Mouse (Mus musculus): ENCODE results near the gene Nsd1. TPM values are rescaled to one million over a fixed set of nuclear protein-coding genes. Genes with fewer than 3 reads are reported as not detected.
A peak's percentile ranks its signal among the peaks of the same experiment; 100 is the strongest.

Gene Nsd1
- total RNA-seq (2021): 10 to 100 TPM; 76.6 to 96.6 TPM
- 10.6 and 13.9 TPM in 2 replicates for polyA plus RNA-seq (2012; rRNA removed)
- long read RNA-seq, partial matches to known transcripts: 5 of 14 reads
- long read RNA-seq, other reads (novel, unspliced or antisense): 7 of 14 reads

GRCm38 (mm10) chr13:55209649-55210192, at the start of gene Nsd1:
TSS of gene Nsd1 (plus strand) at chr13:55209782.
- no peak for DNase-seq

DNA sequence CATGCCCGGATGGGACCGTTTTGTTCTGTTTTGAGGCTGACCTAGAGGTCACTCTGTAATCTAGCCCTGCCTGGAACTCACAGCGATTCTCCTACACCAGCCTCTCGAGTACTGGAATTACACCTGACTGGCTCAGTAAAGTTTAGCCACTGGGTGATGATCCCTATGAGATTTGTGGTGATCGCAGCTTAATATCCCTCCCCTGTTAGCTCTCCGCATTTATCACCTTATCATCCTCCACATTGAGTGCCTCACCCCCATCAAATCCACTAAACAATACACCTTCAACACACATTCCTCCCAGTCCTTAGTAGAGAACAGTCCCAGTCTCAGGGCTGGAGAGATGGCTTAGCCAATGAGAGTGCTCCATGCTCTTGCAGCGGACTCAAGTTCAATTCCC, 47.2 kb upstream of the Nsd1 start:
- no peak for DNase-seq

DNA sequence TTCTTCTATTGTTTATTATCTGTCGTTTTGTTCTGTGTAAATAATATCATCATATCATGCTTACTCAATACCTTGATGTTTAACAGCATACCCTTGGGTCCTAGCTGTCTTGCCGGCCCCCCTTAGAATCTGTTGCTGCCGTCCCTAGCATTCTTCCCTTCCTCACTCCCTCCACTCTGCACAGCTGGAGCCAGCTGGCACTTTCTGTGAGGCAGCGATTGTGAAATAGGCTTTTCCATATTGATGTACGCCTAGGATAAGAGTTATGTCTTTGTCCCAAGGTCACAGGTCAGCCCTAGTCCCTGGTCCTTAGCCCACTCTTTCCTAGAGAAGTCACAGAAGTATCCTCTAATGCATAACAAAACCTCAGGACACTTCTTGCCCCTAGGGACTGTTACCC, 46.0 kb upstream of the Nsd1 start:
- DNase-seq: no peak

DNA sequence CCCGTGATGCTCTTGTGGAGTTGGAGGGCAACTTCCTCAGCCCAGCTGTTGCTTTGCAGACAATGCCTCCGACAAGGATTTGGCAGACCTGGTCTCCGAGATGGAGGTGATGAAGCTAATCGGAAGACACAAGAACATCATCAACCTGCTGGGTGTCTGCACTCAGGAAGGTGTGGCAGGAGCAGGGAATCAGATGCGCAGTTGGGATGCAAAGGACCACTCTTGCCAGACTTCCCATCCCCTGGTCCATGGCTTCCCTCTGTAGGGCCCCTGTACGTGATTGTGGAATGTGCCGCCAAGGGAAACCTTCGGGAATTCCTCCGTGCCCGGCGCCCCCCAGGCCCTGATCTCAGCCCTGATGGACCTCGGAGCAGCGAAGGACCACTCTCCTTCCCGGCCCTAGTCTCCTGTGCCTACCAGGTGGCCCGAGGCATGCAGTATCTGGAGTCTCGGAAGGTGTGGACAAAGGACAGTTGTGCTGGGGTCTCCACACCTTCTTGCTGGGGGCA, 43.7 kb upstream of the Nsd1 start:
- no peak for DNase-seq

- DNase-seq: no peak
Observed at GRCm38 (mm10) chr13:55166806-55167725, 42.5 kb upstream of the Nsd1 start.

- DNase-seq: no peak
Observed at GRCm38 (mm10) chr13:55167798-55168197, 41.8 kb upstream of the Nsd1 start.

DNA sequence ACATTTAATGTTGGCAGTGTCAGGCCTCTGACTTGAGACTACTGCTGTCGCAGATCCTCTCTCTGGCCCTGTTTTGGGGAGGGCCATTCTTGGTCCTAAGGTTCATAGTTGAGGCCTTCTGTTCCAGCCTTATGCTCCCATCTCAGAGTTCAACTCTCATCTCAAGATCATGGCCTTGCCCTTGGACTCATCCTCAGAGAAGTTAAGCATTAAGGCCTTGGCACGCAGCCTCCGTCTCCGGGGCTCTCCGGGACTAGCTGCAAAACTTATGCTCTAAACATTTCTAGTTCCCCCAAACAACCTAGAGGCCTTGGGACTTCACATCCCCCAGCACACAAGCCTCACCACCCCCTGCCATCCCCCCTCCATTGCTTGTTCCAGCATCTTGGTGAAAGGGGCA, 41.3 kb upstream of the Nsd1 start:
- no peak for DNase-seq

GRCm38 (mm10) chr13:55168958-55169369, 40.6 kb upstream of the Nsd1 start:
- peak; percentile 35 for DNase-seq

DNA sequence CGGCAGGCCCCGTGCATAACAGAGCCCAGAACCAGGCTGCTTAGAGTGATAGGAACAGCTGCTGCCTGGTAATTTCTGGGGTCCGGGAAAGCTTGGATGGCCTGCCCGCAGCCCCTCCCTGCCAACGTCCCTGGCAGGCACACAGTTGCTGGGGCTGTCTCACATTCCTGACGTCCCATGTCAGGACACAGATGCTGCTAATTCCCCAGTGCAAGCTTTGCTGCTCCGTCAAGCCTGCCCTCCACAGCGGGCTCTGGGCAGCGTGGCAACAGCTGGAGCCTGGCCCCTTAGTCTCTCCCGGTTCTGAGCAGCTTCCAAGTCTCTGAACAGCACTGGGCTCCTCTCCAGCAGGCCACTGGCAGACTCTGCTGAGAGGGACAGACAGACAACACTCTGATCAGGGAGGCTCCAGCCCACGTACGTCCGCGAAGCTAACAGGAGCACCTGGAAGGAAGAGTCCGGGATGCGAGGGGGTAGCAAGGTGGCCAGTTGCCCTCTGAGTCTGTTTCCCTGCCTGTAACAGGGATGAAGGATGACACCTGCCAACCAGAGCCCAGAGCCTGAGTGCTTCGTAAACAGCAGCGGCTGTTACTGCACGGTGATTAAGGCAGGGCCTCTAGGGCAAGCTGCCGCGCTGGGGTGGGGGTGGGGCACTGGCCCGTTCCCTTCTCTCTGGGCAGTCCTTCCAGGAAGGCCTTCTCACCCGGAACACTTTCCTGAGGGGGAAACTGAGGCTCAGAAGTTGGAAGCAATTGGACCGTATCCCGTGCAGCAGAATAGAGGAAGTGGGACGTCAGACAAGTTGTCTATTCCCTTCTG, 37.9 kb upstream of the Nsd1 start:
- peak; percentile 78 for DNase-seq

DNA sequence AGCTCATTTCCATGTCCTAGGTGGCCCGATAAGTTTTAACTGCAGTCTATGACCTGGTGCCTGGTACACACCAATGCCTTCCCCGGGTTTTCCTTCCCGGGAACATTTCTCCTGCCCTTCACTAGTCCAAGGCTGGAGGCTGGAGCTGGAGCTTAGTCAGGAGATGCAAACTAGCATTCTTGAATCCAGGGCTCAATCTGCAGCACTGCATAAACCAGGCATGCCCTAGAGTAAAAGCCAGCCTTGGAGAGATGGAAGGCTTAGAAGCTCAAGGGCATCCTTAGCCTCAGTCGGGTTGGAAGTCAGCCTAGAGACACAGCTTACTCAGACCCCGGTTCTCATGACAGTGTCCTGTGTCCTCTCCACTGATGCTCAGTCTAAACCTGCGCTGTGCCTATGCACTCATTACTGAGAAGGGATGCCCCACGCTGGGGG, 37.2 kb upstream of the Nsd1 start:
- DNase-seq: peak; percentile 75

GRCm38 (mm10) chr13:55174347-55174746, 35.2 kb upstream of the Nsd1 start:
- no peak for DNase-seq

DNA sequence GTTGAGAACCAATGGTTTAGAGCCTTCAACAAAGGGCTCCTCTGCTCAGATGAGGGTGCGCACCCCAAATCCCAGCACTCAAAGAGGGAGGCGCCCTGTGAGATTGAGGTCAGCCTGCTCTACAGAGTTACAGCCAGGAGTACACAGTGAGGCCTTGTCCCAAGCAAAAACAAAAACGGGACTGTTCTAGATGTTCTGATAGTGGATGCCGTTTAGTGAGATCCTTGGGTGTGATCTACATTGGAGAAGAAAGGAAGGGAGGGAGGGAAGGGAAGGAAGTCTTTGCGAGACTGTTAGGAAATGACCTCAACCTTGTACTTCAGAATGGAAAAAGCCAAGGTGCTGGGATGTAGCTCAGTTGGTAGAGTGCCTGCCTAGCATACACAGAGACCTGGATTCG, 33.3 kb upstream of the Nsd1 start:
- no peak for DNase-seq

DNA sequence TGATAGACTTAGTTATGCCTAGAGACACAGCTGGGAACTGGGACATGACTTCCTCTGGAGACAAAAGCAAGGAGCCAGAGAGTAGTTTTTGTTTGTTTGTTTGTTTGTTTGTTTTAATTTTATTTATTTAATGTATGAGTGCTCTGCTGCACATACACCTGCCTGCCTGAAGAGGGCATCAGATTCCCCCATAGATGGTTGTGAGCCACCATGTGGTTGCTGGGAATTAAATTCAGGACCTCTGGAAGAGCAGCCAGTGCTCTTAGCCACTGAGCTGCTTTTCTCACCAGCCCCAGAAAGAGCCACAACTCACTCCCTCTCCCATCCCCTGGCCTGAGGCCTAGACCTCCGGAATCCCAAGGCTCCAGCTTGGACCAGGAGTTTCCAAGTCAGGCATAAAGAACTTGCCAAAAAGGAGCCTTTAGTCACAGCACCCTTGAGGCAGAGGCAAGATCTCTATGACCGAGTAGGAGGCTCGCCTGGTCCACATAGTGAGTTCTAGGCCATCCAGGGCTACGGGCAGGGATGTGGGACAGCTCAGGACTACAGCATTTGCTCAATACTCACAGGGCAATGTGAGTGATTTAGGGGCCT, 31.6 kb upstream of the Nsd1 start:
- peak; percentile 31 for DNase-seq

DNA sequence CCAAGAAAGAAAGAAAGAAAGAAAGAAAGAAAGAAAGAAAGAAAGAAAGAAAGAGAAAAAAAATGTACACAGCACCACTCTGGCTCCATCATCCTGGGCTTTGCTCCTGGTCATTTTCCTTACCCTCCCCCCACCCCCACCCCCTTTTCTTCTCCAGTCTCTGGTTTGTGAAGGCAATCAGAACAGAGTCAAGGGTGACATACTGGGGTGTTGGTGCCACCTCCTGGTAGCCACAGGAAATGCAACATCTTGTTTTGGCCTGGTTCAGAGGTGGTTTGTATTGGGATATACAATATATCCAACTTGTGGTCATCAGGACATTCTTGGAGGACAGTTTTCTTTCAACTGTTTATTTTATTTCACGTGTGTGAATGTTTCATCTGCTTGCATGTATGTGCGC, 31.0 kb upstream of the Nsd1 start:
- peak; percentile 82 for DNase-seq

DNA sequence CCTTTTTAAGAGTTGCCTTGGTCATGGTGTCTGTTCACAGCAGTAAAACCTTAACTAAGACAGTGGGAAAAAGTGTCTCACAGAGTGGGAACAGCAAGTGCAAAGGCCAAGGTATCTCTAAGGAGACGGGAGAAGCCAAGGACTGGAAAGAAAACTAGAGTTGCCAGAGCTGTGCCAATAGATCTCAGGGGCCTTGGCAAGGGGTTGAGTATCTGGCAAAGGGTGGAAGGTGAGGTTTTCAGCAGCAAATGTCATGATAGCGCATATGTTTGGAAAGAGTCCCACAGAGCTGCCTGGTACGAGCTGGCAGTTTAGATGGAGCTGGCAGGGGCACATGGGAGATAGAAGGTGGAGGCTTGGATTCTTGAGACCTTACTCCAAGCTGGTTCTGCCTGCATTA, 30.0 kb upstream of the Nsd1 start:
- no peak for DNase-seq

DNA sequence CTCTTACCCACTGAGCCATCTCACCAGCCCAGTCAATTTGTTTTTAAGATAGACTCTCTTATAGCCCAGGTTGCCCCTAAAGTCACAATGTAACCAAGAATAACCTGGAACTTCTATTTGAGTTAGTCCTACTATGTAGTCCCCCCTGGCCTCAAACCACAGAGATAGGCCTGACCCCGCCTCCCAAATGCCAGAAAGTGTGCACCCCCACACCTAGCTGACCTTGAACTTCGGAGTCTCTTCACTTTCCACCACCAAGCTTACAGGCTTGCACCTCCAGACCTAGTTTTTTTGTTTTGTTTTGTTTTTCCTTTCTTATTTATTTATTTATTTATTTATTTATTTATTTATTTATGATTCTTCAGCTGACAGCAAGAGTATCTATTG, 27.8 kb upstream of the Nsd1 start:
- no peak for DNase-seq

GRCm38 (mm10) chr13:55182173-55182894, 27.2 kb upstream of the Nsd1 start:
- peak; percentile 91 for DNase-seq

DNA sequence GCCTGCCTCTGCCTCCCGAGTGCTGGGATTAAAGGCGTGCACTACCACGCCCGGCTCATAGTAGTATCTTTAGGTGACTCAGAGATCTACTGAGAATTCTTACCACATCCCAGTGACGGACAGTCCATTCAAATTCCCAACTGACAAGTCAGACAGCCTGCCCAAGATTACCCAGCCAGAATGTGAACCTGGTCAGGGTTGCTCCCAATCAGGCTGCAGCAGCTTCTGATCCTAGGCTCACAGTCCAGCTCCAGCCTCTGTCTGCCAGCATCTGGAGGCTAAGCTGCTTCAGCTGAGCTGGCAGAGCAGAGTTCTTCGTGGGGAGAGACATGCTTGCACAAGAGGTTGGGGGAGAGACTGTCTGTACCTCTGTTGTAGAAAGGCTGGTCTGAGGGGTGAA, 26.2 kb upstream of the Nsd1 start:
- peak; percentile 78 for DNase-seq

- peak; percentile 76 for DNase-seq
Observed at GRCm38 (mm10) chr13:55187062-55187461, 22.5 kb upstream of the Nsd1 start.

GRCm38 (mm10) chr13:55189531-55190107, 20.0 kb upstream of the Nsd1 start:
- no peak for DNase-seq
